Mouse (Mus musculus) liver, adult 2 months (tissue): ENCODE measurements around the gene Tcf20.

Experiments
- CTCF ChIP-seq: fragments of 200-500 bp; IDR thresholded peaks from 2 replicates; pipeline ENCODE4 v1.5.1; 2011; ENCODE audit warnings: low read depth, low read length, control low read depth
- POLR2A ChIP-seq: fragments of 200-500 bp; IDR thresholded peaks from 2 replicates; pipeline ENCODE4 v1.6.1; 2011; ENCODE audit warnings: low read length, control low read depth; ENCODE audit not compliant: insufficient read depth; ENCODE audit errors: extremely low read depth

GRCm38 (mm10) chr15:82968449-82968848 lies 19.2 kb downstream of the Tcf20 start:
- TF ChIP-seq POLR2A (no peak), CTCF (no peak)
